Mouse (Mus musculus) right cerebral cortex, postnatal 4 days (tissue): ENCODE results near the gene Gfod1.

Experiments used
- DNase-seq: peaks from one replicate; pipeline ENCODE4 v3.0.0-alpha.2; 2022

Gene Gfod1

DNA sequence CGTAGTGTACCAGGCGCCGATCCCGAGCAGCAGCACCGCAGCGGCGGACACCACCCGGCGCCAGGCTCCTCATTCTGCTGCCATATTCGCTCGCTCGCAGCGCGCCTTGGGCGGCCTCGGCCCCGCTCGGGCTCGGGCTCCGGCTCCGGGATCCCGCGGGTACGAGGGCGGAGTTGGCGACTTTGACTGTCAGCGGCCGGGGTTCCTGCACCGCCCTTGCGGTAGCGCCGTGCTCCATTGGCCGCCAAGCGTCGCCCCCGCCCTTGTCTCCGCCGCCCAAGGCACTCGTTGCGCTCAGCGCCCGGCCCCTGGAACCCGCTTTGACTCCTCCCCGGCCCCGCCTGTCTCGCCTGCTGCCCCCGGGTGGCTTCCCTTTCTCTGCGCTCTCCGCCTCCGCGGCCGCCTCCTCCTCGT, at the start of gene Gfod1:
Gene Gfod1 (minus strand): TSS at position 155 of the 414 bp plus-strand sequence.
- DNase-seq: peak; percentile 88

DNA sequence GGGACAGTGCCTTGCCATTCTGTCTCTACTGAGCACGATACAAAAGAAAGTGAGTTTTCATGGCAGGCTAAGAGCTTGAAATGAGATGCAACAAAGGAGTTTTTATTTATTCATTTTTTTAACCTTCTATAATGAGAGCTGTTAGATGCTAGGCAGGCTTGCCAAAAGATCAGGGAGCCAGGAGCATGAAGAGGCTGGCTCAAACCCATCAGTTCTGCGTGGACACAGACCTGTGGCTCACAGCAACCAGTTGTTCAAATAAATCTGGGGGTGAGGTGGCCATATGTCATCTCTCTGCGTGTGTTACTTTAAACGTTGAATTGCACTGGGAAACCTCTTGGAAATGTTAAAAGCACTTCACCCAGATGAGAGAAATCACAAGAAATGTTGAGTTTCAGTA, 49.4 kb upstream of the Gfod1 start:
- DNase-seq: no peak

DNA sequence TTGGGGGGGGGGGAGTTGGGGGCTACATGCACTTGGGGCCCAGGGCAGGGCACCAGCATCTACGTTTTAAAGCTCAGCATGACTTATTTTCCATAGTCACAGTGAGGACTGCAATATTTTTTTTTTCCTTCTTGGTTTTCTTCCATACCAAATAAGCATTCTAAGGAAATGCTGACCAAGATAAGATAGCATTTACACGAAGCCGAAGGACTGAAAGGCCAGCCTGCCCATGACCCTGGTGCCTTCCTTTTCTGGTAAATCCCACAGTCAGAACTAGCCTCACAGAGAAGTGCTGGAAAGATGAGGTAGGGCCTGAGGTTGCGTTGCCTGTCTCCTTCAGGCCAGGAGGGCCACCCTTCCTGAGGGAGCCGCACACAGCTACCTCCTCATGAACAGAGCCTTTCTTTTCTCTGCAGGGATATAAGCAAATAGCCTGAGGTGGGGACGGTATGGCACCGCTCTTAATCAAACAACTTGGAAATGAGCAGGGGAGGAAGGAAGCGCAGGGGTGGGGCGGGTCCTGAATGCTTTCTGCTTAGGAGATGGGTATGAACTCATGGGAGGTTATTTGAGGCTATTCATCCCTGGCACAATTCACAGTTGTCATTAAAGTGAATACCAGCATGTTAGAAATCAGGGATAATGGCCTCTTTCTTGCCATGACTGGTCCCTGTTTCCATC, 46.7 kb upstream of the Gfod1 start:
- DNase-seq: no peak

DNA sequence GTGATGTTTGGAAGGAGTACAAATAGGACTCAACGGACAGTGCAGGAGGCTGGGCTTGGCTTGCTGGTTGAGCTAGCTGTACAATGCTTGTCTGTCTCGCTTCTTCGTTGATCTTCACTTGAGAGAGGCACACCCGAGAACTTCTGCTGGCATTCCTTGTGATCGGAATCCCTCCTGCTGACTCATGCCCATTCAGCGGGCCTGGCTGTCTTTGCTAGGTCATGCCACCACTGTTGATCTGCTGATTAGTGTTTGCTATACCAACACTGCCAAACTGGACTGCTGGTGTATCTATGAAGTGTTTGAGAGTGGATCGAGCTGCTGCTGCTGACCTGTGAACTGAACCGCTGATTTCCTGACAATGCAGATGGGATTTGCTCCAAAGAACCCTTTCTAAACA, 45.4 kb upstream of the Gfod1 start:
- DNase-seq: no peak

DNA sequence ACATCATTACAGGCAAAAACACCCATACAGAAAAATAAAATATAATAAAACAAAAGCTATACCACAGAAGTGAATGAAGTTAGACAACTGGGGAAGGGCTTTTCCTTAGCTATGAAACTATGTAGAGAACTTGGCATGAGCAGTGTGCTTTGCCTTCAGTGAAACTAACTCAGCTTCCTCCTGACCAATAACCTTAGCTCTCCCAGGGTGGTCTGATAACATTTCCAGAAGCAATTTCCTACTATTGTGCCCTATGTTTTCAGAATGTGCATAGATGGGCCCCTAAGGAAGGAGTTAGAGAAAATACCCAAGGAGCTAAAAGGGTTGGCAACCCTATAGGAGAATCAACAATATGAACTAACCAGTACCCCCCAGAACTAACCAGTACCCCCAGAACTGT, 42.9 kb upstream of the Gfod1 start:
- DNase-seq: no peak

DNA sequence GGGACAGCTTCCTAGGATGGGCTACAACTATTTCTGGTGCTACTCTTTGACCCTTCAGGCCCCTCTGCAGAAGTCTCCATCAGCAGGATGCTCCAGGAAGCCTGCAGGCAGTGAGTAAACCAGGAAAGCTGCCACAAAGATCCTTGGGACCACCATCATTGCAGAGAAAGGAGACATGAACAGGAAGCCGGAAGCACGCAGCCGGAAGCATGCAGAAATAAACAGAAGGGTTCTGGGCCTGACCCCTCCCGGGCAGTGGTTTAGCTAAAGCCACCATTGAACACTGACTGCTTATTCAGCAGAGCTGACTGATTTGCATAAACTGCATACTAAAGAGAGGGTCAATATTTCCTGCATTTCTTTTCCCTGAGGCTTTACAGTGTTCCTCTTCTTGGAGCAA, 34.7 kb upstream of the Gfod1 start:
- DNase-seq: no peak

DNA sequence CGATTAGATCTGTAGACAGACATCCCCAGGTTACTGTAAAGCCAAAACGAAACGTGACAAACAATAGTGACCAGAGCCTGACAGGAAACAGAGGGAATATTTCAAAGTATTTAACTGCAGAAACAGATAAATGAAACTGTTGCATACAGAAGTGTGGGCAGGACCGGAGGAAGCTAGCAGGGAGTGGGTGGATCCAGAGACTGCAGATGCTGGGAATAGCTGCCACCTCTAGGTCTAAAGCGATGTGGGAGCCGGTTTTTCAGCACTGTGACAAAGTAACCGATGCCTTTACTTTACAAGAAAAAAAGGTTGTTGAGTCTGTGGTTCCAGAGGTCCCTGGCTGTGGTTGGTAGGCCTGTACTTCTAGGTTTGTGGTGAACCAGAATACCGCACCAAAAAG, 34.0 kb upstream of the Gfod1 start:
- DNase-seq: no peak

DNA sequence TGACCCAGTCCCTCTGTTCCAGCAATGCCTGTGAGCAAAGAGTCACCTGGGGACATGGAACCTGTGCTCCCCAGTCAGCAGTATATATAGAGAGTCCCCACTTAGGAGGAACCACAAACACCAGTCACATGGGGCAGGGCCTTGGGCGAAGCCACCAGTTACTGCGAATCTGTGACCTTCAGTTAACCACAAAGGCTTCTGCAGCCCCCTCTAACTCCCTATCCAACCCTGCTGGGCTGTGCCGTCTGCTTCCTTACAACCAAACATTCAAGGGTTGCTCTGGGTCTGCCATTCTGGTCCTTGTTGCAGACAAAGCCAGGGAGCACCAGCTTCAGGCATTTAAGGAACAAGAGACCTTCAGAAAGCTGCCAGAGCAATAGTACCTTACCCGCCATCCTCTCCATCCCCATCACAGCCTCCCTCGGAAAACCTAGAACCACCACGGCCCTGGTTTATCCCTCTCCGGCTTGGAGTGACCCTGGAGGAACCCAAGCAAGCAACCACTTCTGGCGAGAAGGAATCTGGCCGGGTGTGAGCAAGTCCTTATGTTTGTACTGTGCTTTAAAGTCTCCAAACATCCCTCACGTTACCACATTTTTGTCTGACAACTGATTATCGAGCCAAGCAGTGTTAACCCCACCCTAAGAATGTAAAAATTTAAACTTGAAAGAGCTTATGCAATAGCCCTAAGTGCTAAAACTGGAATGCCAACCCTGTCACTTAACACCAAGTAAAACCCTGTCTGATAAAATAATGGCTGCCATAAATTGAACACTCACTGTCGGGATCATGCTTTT, 32.7 kb upstream of the Gfod1 start:
- no peak for DNase-seq

DNA sequence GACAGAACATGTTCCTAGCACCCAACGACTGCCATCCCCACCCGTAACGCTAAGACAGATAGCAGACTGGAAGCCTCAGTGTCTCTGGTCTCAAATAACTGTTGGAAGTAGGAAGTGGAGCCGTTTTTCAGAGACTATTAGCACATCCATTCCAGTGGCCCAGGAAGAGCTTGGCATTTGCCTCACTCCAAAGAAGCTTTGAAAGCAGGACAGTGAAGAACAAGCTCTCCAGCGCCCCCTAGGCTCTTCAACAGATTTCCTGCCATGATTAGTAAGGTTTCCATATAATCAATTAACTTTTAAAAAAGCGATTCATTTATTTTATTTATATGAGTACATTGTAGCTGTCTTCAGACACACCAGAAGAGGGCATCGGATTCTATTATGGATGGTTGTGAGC, 28.6 kb upstream of the Gfod1 start:
- DNase-seq: no peak

DNA sequence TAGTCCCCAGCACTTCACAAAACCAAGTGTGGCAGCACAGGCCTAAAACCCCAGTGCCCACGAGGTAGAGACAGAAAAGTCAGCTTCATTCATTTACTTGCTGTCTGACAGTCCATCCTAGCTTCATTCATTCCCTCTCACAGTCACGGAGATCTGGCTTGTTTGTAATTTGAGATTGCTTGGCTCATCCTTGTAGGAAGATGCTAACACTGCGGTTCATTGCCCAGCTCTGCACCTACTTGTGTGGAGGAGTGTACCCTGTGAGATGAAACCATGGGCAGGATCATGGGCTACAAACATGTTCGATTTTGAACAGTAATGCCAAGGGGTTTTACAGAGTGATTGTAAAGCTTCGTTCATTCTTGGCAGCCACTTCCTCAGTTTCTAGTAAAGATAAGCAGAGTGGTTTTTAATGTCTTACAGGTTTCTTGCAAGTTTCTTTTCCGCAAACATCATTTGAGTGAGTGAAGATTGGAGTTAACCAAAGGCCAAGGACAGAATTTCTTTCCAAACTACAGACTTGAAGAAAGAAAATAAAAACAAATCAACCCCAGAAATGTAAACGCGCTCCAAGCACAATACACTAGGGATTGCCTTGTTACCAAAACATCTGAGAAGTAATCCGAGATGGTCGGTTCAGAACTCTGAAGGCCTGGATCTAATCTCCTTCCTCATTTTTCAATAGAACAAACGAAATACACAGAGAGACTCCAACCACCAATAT, 27.9 kb upstream of the Gfod1 start:
- no peak for DNase-seq

DNA sequence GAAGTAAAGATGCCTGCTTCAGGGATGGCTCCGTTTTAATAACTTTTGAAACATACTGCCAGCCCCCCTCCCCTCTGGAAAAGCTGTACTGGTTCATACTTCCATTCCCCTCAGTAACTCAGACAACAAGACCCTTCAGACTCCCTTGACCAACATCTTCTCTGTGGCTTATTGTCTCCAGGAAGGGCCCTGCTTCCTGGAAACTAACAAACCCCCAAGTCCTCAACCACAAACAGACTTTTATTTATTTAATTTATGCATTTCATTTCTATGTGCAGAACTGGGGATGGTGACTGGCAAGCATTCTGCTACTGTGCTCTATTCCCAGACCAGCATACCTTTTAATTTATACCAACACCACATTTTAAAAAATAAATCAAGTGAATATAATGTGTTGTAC, 21.5 kb upstream of the Gfod1 start:
- no peak for DNase-seq

DNA sequence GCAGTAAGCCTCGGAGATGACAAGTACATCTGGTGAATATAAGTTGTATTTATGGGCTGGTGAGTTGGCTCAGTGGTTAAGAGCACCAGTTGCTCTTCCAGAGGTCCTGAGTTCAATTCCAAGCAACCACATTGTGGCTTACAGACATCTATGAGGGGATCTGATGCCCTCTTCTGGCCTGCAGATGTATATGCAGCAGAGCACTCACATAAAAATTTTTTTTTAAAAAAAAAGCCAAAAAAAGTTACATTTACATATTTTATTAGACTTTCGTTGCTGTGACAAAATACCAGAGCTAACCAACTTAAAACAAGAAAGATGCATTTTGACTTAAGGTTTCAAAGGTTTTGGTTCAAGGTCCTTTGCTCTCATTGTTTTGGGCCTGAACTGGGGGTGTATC, 17.5 kb upstream of the Gfod1 start:
- no peak for DNase-seq

DNA sequence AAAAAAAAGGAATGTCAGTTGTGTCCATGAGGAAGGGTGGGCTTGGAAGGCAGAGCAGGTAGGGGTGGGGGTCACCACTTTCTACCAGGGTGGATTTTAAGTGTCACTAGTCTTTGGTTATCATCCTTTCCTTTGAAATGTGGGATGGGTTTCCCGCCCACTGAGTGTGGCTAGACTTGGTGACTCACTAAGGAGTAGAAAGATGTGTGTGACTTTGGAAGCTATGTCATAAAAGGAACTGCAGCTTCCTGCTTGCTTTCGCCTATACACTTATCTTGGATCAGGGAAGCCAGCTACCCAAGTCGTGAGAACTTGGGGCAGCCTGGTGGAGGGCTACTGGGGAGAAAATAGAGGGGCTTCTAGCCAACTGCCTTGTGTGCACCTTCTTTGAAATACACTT, 15.4 kb upstream of the Gfod1 start:
- DNase-seq: no peak

DNA sequence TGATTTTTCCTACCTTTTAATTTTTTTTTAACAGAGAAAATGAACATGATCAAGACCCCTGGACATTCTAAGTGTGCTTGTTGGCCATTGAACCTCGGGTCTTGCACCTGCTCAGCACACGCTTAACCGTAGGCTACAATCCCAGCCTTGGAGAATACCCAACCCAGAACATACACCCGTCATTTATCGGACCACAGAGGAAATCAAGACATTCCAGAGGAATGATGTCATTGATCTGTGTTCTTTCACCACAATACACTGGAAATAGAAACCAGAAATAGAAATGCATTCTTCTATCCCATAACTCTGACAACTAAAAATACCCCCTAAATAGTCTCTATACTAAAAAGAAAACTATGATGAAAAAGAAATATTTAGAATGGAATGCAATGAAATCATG, 13.4 kb upstream of the Gfod1 start:
- no peak for DNase-seq

DNA sequence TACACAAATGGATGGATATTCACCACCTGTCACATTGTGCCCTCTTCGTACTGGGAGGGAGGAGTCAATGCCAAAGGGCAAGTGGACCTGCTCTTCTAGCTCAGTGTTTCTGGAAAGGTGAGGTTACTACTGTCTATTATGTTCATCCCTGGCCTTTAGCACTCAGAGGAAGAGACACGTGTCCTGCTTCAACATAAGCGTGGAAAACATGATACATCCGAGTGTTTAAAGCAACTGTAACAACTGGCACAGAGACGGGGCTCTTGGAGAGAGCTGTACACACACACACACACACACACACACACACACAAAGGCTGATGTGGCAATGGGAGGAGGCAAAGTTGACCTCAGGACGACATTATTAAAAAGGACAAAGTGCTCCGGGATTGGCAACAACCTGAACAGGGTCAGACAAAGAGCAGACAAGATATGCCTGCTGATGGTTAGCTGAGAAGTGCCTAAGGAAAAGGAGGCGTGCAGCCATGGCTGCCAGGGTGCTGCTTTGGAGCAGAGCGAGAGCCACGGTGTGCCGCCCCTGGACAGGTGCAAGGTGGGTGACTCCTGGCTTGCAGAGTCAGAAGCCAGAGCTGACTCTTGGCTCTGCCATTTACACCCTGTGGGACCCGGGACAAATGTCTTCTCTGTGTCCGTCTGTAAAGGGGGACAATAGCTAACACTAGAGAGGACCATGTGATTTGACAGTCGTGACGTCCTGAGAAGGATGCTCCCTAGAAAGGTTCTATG, 1.4 kb upstream of the Gfod1 start:
- no peak for DNase-seq

DNA sequence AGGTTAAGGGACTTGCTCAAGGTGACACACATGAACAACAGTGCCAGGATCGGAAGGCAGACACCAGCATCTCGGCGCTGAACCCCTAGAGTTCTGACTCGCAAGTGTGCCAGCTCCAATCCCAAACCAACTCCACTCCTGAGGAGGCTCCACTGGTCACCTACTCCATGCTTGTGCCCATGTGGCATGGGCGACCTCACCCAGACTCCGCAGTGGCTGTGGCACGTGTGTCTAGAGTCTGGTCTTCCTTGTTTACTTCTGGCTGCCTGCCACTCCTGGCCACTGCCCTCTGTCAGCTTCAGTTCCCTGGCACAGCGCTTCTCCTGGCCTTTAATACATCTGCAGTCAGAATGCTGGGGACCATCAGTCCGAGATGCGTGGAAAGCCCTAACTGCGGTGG, 728 bp upstream of the Gfod1 start:
- peak; percentile 46 for DNase-seq

DNA sequence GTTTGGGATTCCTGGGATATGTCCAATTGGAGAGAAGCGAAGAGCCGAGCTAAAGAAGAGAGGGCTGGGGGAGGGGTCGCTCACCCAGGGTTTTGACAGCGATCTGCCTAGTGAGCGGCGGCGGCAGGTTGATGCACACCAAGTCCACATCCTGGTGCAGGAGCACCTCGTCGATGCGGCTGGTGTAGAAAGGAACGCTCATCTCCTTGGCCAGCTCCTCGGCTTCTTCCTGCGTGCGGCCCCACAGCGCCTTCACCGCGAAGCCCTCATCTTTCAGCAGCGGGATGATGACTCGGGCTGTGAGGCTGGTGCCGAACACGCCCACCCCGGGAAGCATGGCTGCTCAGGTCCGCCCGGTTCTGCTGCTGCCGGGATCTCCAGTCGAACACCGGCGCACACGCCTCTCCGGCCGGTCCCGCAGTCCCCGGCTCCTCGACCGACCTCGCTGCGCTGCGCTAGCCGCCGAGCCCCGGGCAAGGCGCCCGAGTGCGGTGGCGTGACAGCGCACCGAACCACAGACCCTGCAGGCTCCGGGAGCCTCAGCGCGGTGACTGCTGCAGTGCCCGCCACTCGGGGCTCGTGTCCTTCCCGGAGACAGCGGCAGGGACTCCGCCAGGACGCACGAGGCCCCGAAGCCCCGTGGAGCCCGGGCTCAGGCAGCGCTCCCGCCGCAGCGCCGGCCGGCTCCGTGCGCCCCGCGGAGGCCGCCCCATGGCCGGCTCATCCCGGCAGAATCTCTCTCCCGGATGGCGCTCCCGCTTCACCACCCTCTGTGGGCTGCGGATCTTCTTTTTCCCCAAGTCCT, 609 bp downstream of the Gfod1 start:
- peak; percentile 60 for DNase-seq

DNA sequence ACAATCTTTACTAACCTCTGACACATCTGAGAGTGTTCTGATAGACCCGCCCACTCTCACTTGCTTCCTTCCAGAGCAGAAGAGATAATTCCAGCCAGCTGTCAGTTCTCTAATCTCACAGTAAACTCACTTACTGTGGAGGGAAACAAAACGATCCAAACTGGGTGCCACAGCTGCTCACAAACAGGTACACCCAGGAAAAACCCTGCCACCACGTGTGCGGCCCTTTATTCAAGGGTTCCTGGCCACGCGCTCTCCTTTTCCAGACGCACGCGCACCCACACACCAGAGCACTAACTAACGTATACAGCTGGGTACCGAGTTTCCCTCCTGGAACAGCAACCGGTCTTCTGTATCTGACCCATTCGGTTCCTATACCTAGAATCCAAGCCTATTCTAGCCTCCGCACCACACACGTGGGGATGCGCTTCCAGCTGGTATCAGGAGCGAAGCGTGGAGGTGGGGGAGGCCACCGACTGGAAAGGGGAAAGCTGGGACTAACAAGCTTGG, 1.3 kb downstream of the Gfod1 start:
- DNase-seq: no peak

DNA sequence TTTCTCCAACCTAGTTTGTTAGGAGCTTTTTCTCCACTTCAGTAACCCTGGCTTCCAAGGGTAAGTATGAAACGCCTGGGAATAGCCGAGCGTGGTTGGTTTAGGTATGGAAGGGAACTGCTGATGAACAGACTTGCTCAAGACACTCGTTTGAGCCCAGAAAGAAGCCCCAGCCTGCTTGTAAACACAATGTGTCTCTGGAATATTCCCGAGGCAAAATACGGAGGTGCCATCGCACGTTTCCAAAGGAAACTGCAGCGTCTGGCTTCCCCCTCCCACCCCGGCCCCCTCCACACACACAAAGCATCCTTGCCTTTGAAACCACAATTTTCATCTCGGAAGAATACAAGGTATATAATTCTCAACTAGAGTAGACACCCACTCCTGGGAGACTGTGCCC, 1.7 kb downstream of the Gfod1 start:
- no peak for DNase-seq

DNA sequence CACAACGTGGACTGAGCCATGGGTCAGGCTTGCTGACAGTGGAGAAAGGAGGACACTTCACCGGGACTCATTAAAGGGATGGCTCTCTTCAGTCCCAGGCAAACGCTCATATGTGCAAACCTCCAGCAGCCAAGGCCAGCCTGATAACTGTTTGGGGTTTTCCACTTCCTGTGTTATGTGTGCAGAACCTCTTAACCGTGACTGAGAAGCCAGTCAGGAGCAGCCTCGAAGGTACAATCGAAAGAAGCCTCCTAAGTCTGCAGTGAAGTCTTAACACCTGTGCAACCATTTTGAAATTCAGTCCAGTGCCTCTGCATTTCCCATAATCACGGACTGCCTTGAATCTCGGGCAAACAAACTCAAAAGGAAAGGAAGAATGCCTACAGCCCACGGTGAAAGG, 3.1 kb downstream of the Gfod1 start:
- DNase-seq: no peak

DNA sequence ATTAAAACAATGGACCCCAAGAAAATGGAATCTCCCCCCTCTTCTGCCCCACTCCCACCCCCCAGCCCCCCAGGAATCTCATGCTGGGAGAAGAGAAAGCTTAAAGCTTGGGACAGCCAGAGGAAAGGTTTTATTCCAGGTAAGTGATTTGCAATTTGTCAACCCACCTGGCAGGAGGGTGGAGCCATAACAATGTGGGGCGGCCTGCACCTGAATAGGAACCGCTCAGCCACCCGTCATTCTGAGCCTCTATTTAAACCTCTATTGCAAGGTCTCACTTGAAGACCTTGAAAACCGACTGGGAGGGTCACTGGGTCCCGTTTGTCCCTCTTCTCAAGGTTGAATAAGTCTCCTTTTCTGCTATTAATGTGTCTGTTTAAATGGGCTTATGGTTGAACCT, 3.6 kb downstream of the Gfod1 start:
- no peak for DNase-seq

DNA sequence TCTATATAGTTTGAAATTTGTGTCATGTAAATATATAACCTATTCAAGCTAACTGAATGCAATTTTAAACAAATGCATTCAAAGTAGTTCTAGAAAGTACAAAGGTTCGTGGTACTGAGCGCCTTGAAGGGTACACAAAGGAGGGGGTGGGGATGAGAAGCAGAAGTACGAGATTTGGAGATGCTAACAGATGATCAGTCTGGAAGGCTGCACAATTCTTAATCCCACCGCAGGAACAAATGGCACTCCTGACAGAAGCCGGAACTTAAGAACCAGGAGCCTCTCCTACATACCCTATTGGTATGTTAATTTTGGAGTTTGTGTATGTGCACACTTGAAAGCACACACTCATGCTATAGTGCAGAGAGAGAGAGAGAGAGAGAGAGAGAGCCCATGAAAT, 4.8 kb downstream of the Gfod1 start:
- no peak for DNase-seq
